Mouse (Mus musculus) retina, postnatal 7 days (tissue): ENCODE measurements around the gene Atrx.
"Not testable (repeated sequence)": the region's sequence is repeated elsewhere in the genome, so short reads cannot be mapped to it uniquely, and the experiment has no call there.

ENCODE experiments used
- DNase-seq: peaks from one replicate; pipeline ENCODE4 v3.0.0-alpha.2; 2012; ENCODE audit warnings: low read depth, low spot score

Atrx gene

GRCm38 (mm10) chrX:105928861-105929477 is at the start of gene Atrx:
Gene Atrx, minus strand, starts transcription at chrX:105929403.
- DNase-seq: peak; percentile 57

DNA sequence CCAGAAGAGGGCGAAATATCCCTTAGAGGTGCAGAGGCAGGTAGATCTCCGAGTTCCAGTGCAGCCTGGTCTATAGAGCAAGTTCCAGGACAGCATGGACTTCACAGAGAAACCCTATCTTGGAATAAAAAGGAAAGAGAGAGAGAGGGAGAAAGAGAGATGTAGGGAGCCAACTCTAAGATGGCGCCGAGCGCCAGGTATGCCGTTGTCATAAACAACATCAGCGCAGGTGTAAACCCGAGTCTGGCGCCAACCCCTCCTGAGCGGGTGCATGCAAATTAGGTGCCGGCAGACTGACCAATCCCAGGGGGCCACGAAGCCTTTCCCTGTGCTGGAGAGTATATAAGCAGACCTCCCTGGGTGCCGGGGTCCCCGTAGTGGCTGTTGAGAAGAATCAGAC is 27.9 kb upstream of the Atrx start:
- not testable (repeated sequence) for DNase-seq

GRCm38 (mm10) chrX:105953999-105954398 is 24.8 kb upstream of the Atrx start:
- no peak for DNase-seq

- DNase-seq: no peak
Observed at GRCm38 (mm10) chrX:105946357-105946756, 17.2 kb upstream of the Atrx start.

DNA sequence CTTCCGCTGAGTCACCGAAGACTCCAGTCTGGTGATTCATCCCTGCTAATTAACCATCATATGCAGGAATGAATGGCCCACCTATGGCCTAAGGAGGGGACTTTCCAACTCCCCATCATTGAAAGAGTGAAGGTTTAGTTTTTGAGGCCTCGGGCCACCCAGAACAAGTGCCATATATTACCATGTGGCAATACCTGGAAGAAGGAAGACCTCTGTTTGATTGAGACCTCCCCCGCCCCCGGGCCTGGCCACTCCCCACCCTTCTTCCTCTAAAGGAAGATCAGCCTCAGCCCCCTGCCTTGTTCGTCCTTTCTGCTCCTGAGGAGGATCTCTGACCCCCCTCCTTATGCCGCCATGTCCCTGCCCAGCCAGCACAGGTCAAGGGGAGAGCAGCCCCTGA is 10.0 kb upstream of the Atrx start:
- DNase-seq: no peak

GRCm38 (mm10) chrX:105937736-105938135 is 8.5 kb upstream of the Atrx start:
- DNase-seq: no peak

DNA sequence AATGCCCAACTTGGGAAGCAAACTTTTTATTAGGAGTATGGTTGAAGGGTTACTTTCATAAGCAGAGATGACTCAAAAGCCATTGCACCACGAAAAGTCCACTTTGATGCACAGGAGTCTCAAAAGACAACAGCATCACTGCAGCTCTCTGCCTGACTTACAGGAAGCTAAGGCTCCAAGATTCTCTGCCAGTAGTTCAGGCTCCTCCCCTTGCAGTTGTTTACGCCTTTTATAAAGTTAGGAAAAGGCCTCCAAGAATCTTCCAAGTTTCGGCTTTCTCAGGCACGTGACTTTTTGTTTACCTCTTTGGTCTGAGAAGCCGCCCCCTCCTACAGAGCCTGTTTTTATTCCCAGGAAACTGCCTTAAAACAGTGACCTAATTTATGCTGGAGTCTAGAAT is 5.1 kb upstream of the Atrx start:
- DNase-seq: no peak

DNA sequence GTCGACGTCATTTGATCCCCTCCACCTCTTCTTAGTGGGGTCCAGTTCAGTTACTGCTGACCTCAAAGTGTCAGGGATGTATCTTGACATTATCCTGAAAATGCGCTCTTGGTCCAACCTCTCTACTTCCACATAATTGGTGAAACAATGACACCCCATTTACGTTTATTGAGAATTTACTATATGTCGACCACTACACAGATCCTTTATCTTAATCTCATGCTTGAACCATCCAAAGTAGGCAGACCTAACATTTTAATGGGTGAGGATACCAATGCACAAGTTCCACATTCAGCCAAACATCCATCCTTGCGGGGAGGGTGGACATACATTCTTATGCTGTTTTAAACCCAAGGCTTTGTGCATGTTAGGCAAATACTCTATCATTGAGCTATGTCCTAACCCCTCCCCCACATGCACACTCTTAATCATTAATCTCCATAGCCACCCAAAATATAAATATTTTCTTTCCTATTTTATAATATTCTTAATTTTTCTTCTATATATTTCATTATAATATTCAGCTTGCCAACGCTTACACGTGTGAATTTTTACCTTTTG is 355 bp upstream of the Atrx start:
- DNase-seq: no peak

GRCm38 (mm10) chrX:105927941-105928860 is 1.0 kb downstream of the Atrx start:
- peak; percentile 16 for DNase-seq

DNA sequence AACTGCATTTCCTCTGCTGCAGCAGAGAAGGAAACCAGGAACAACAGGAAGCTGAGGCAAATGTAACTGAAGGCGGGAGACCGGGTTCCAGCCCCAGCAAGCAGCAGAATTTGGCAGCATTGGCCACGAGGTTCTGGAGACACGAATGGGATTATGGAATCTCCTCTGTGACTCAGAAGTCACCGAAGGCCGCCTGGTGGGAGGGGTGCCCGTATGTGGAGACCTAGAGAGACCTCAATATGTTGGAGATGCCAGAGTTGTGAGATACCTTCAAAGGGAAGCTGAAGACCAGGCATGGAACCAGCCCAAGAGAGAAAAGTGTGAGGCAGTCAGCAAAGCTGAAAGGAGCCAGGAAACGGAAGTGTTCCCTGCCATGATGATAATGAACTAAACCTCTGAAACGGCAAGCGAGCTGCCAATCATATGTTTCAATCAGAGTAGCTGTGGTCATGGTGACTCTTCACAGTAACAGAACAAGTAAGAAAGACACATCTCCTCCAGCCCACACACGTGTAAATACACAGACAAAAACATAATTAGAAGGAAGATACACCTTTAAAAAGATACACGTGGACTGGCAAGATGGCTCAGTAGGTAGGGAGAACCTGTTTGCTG is 3.0 kb downstream of the Atrx start:
- no peak for DNase-seq

DNA sequence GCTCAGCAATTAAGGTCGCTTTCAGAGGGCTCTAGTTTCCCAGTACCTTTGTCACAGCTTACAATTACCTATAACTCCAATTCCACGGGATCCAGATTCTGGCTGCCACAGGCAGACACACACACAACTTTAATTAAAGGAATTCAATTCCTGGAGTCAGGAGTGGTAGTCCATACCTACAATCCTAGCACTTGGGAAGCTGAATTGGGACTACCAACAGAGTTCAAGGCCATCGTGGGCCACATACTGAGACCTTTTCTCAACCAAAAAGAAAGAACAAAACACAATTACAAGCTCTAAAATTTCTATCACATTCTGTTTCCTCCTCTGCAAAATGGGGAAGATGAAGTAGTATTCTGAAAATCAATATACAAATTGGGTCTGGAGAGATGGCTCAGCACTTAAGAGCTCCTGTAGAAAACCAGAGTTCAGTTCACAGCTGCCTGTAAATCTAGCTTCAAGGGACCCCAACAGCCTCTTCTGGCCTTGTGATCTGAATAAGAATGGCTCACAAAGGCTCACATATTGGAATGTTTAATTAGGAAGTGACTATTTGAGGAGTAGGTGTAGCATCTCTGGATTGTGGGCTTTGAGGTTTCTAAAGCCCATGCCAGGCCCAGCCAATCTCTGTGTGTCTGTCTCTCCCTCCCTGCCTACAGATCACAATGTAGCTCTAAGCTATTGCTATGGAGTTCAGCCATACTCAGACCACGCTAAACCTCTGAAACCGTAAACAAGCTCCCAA is 4.7 kb downstream of the Atrx start:
- DNase-seq: no peak

DNA sequence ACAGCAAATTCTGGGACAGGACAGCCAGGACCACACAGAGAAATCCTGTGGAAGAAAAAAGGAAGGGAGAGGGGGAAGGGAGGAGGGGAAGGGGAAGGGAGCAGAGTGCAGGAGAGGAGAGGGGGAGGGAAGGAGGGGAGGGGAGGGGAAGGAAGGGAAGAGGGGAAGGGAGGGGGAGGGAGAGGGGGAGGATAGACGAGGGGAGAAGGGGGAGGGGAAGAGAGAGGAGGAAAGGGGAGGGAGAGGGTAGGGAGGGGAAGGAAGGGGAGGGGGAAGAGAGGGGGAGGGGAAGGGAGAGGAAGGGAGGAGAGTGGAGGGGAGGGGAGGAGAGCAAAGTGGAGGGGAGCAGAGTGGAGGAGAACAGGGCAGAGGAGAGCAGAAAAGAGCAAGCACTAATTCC is 5.3 kb downstream of the Atrx start:
- DNase-seq: no peak

- not testable (repeated sequence) for DNase-seq
Observed at GRCm38 (mm10) chrX:105922986-105923385, 6.2 kb downstream of the Atrx start.

DNA sequence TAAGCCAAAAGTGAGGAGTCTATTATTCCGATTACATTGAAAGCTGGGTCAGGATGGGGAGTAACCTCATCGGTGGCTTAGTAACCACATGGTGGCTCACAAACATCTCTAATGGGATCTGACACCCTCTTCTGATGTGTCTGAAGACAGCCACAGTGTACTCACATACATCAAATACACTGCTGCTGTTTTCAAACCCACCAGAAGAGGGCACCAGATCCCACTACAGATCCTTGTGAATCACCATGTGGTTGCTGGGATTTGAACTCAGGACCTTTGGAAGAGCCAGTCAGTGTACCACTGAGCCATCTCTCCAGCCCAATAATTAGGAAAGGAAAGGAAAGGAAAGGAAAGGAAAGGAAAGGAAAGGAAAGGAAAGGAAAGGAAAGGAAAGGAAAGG is 7.8 kb downstream of the Atrx start:
- DNase-seq: no peak

- no peak for DNase-seq
Observed at GRCm38 (mm10) chrX:105911728-105912127, 17.5 kb downstream of the Atrx start.

GRCm38 (mm10) chrX:105901611-105902010 is 27.6 kb downstream of the Atrx start:
- no peak for DNase-seq

GRCm38 (mm10) chrX:105886921-105887320 is 42.3 kb downstream of the Atrx start:
- DNase-seq: no peak

GRCm38 (mm10) chrX:105864367-105864766 is 64.8 kb downstream of the Atrx start:
- DNase-seq: no peak

DNA sequence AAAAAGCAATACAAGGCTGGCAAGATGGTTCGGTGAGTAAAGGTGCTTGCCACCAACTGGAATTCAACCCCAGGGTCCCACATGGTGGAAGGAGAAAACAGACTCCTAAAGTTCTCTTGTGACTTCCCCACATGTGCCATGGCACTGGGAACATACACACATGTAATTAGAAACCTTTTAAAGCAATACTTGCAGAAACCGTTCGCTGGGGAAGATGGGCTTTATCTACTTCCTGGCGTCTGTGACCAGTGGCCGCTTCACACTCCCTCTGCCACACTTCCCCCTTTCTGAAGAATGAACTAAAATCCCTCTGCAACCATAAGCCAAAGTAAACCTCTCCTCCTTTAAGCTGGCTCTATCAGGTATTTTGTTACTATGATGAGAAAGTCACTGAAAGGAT is 104.7 kb downstream of the Atrx start:
- no peak for DNase-seq

DNA sequence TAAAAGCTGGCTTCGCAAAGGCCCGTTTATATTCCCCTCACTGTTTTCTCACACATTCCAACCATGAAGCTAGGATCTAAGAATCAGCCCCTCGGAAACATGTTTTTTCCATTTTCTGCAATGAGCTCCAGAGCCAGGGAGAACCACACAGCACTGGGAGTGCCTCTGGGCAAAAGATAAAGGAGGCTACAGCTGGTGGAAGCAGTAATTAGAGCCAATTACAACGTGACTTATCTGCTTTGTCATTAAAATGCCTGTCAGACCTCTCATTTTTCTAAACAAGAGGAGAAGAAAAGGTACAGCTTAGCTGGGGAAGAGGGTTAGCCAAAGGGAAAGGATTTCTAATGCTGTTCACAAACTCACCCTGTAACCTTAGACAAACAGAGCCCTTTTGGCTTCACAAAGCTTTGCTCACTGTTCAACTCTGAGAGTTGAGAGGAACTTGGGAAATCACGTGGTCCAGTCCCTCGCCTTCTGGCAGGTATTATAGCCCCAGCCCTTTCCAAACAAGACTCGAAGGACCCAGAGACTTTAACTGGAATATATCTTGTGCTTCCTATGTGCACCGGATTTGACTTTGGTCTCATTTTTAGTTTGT is 134.3 kb downstream of the Atrx start:
- DNase-seq: no peak

- no peak for DNase-seq
Observed at GRCm38 (mm10) chrX:105773281-105773680, 155.9 kb downstream of the Atrx start.
